Mouse (Mus musculus) layer of hippocampus, postnatal 14 days (tissue): ENCODE data around the gene Actc1. TPM values are rescaled to one million over a fixed set of nuclear protein-coding genes. Genes with fewer than 3 reads are reported as not detected.

ENCODE experiments used
- DNase-seq, 2 experiments: peaks; one replicate each; pipeline ENCODE4 v3.0.0; 2021 to 2022; ENCODE audit warnings: low spot score in 2 of 2, mixed read lengths in 1 of 2
- long read RNA-seq, 2 experiments: library from polyadenylated mRNA; stranded (forward); transcript quantifications; one replicate each; pipeline ENCODE4 v2.0.0; 2021
- total RNA-seq, 2 experiments: library from RNA; stranded (reverse); gene quantifications; 2 replicates each; pipeline ENCODE4 v1.2.3; 2021

Gene Actc1
- not detected for total RNA-seq
- long read RNA-seq, experiment 1, result 0 reads
- long read RNA-seq, experiment 2, result 0 reads

- no peak for DNase-seq
These were observed at the start of gene Actc1 for GRCm38 (mm10) chr2:114052696-114053598. TSS of gene Actc1 (minus strand) at chr2:114053548.

GRCm38 (mm10) chr2:114102471-114102870, 49.1 kb upstream of the Actc1 start:
- DNase-seq, result no peak

GRCm38 (mm10) chr2:114100834-114101233, 47.5 kb upstream of the Actc1 start:
- no peak for DNase-seq

- DNase-seq, result no peak
These were observed 46.5 kb upstream of the Actc1 start for GRCm38 (mm10) chr2:114099816-114100215.

- DNase-seq, result no peak
These were observed 45.8 kb upstream of the Actc1 start for GRCm38 (mm10) chr2:114099109-114099508.

GRCm38 (mm10) chr2:114097627-114098026, 44.3 kb upstream of the Actc1 start:
- no peak for DNase-seq

- DNase-seq, result no peak
These were observed 43.2 kb upstream of the Actc1 start for GRCm38 (mm10) chr2:114096570-114096969.

- DNase-seq, result peak in 1 of 2 experiments; percentile 4
These were observed 42.0 kb upstream of the Actc1 start for GRCm38 (mm10) chr2:114095348-114095747.

GRCm38 (mm10) chr2:114094696-114095095, 41.3 kb upstream of the Actc1 start:
- no peak for DNase-seq

GRCm38 (mm10) chr2:114093577-114093976, 40.2 kb upstream of the Actc1 start:
- DNase-seq, result no peak

GRCm38 (mm10) chr2:114089862-114090261, 36.5 kb upstream of the Actc1 start:
- DNase-seq, result no peak

GRCm38 (mm10) chr2:114087271-114087670, 33.9 kb upstream of the Actc1 start:
- no peak for DNase-seq

GRCm38 (mm10) chr2:114071876-114072275, 18.5 kb upstream of the Actc1 start:
- no peak for DNase-seq

- DNase-seq, result no peak
These were observed 12.9 kb upstream of the Actc1 start for GRCm38 (mm10) chr2:114066226-114066625.

- no peak for DNase-seq
These were observed 10.7 kb upstream of the Actc1 start for GRCm38 (mm10) chr2:114064004-114064403.

- DNase-seq, result no peak
These were observed 6.8 kb upstream of the Actc1 start for GRCm38 (mm10) chr2:114060071-114060591.

GRCm38 (mm10) chr2:114059608-114060007, 6.3 kb upstream of the Actc1 start:
- DNase-seq, result no peak

GRCm38 (mm10) chr2:114058226-114058796, 5.0 kb upstream of the Actc1 start:
- DNase-seq, result no peak

- peak; percentile 4 to 9 for DNase-seq
These were observed 4.0 kb upstream of the Actc1 start for GRCm38 (mm10) chr2:114057303-114057853.

GRCm38 (mm10) chr2:114054129-114054528, 781 bp upstream of the Actc1 start:
- DNase-seq, result no peak

GRCm38 (mm10) chr2:114051871-114052241, 1.5 kb downstream of the Actc1 start:
- no peak for DNase-seq
